Mouse (Mus musculus) bone marrow macrophage, adult 2 months (primary cell): Measurements from ENCODE around the gene Gprc5b.

Source experiments
- CTCF ChIP-seq: IDR thresholded peaks from 2 replicates; pipeline ENCODE4 v1.5.1; 2012; ENCODE audit warnings: low read depth, mild to moderate bottlenecking, low read length, moderate library complexity
- POLR2A ChIP-seq: IDR thresholded peaks from 2 replicates; pipeline ENCODE4 v1.6.1; 2012; ENCODE audit warnings: mild to moderate bottlenecking, low read depth, low read length, borderline replicate concordance

- TF ChIP-seq CTCF (no peak), POLR2A (no peak)
Measured at GRCm38 (mm10) chr7:118948677-118949282, 46.2 kb downstream of the Gprc5b start.
